Mouse (Mus musculus): ENCODE measurements around the gene Arl6ip1. TPM values are rescaled to one million over a fixed set of nuclear protein-coding genes. Genes with fewer than 3 reads are reported as not detected.
A peak's percentile ranks its signal among the peaks of the same experiment; 100 is the strongest.

The Arl6ip1 gene
- polyA plus RNA-seq, 1 experiment from 2014 or later = 363 TPM

DNA sequence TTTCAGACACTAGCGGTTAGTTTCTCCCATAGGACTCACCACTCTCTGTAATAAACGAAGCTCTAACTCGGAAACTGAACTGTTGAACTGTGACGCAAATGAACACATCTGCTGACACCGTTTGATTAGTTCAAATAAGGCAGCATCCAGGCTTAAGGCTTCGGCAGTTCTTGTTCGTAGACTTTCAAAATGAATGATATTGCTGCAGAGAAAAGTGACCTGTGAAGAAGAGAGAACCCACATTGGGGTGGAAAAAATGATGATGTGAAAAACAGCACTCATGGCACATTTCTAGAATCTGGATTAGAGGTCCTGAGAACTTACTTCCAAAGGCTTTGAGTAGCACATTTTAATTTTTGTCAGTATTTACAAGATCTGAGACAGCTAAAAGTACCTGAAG is 11.8 kb upstream of the Arl6ip1 start:
- H3K36me3 ChIP-seq (ENCODE audit: control insufficient read depth, insufficient read depth, low read length) = peaks cover 28% of the 10 kb centered on the region

DNA sequence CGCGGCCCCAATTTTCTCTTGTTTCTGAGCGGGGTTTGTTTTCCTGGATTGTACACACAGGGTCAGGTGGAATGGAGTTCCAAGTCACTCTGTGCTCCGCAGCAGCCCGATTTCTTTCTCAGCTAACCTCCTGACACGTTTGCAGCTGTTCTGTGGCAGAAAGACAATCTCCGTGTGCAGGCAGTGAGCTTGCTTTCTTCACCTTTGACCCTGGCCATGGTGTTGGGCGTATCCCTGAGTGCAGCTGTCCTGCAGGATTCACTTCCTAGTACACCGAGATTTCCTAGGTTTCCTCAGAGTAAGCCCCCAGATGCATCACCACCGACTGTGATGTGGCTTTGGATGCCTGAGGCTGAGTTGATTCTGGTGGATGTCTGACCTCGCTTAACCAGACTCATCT is 5.7 kb upstream of the Arl6ip1 start:
- no peaks in the 10 kb centered on the region for H3K9me3 ChIP-seq (replicated peaks; ENCODE audit: control insufficient read depth, low read length)
- no peak for ATAC-seq (ENCODE audit: insufficient read depth, low FRiP score)
- no peak overlapping the region for H3K4me3 ChIP-seq (replicated peaks; ENCODE audit: low read length)
- H3K27ac ChIP-seq (ENCODE audit: low read length) = no peak overlapping the region
- no peak overlapping the region for H3K4me2 ChIP-seq (ENCODE audit: low read depth, low read length)
- no peak overlapping the region for H3K9ac ChIP-seq (ENCODE audit: low read length)
- 75% methylated on average over 11 of the region's 11 CpGs for WGBS
- H3K36me3 ChIP-seq (ENCODE audit: control insufficient read depth, insufficient read depth, low read length) = peaks cover 6% of the 10 kb centered on the region
- no peaks in the 10 kb centered on the region for H3K27me3 ChIP-seq (ENCODE audit: control insufficient read depth, insufficient read depth, low read length)
- peaks cover under 1% of the 10 kb centered on the region; the same call in 1 of the 2 replicates for H3K4me1 ChIP-seq (ENCODE audit: control insufficient read depth, insufficient read depth, low read length)

More for the DNA sequence above, 11.8 kb upstream of the Arl6ip1 start:
- ATAC-seq (ENCODE audit: insufficient read depth, low FRiP score) = no peak
- Histone ChIP-seq H3K4me2 (ENCODE audit: low read depth, low read length) (no peak overlapping the region), H3K4me1 (ENCODE audit: control insufficient read depth, insufficient read depth, low read length) (no peaks in the 10 kb centered on the region), H3K27ac (ENCODE audit: low read length) (no peak overlapping the region), H3K27me3 (ENCODE audit: control insufficient read depth, insufficient read depth, low read length) (no peaks in the 10 kb centered on the region), H3K9me3 (replicated peaks; ENCODE audit: control insufficient read depth, low read length) (no peaks in the 10 kb centered on the region), H3K4me3 (replicated peaks; ENCODE audit: low read length) (no peak overlapping the region), H3K9ac (ENCODE audit: low read length) (no peak overlapping the region)
- 89% methylated on average over 7 of the region's 7 CpGs for WGBS

DNA sequence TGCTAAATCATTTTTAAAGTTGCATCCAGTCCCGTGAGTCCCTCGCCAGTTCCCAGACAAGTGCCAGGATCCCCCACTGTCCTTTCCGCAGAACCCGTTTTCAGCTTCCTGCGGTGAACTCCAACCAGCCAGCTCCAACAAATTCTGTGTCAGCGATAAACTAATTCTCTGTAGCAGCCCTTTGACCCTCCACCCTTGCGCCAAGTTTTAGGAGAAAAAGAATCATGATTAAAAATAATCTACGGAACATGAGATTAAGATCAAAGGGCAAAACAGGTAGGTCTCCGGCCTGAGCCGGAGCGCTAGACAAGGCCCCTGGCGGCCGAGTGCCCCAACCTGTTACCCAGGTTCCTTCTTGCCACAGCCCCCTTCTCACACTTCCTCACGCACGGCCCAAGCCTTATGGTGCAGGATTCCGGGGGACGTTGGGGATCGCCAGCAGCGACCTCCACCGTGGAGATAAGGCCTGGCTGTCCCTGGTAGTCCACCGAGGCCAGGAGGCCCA is 485 bp downstream of the Arl6ip1 start:
- H3K9me3 ChIP-seq (replicated peaks; ENCODE audit: control insufficient read depth, low read length) = no peaks in the 10 kb centered on the region
- peak overlapping the region; percentile 85 for H3K4me3 ChIP-seq (replicated peaks; ENCODE audit: low read length)
- under 1% methylated on average over 21 of the region's 21 CpGs for WGBS
- ATAC-seq (ENCODE audit: insufficient read depth, low FRiP score) = peak; percentile 63
- peaks cover 9% of the 10 kb centered on the region; the same call in 1 of the 2 replicates for H3K36me3 ChIP-seq (ENCODE audit: control insufficient read depth, insufficient read depth, low read length)
- H3K27me3 ChIP-seq (ENCODE audit: control insufficient read depth, insufficient read depth, low read length) = no peaks in the 10 kb centered on the region
- H3K9ac ChIP-seq (ENCODE audit: low read length) = peak overlapping the region; percentile 94
- peak overlapping the region; percentile 67 for H3K4me2 ChIP-seq (ENCODE audit: low read depth, low read length)
- peaks cover 24% of the 10 kb centered on the region for H3K4me1 ChIP-seq (ENCODE audit: control insufficient read depth, insufficient read depth, low read length)
- peak overlapping the region; percentile 94 for H3K27ac ChIP-seq (ENCODE audit: low read length)

DNA sequence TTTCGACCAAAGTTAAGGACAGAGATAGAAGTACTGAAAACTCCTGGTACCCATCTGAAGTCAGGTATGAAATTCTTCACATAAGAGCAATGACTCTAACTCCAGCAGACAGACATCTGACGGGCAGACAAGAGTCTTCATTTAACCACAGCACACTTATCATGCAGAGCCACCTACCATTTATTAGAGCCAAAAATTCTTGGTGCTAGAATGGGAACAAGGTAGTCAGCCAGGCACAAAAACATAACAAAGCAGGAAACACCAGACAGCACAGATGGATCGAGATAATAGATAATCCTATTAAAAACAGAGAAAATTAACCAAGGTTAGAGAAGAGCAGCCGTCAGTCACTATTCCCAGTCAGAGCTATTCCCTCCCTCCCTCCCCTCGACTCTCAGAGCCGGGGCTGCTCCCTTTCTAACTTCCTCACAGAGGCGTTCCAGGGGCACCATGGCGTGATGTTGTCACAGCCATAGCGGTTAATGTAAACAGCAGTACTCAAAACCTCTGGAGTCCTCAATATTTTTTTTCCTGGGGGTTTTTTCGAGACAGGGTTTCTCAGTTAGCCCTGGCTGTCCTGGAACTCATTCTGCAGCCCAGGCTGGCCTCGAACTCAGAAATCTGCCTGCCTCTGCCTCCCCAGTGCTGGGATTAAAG is 3.1 kb downstream of the Arl6ip1 start:
- WGBS = 50% methylated on average over 11 of the region's 11 CpGs
- H3K27me3 ChIP-seq (ENCODE audit: control insufficient read depth, insufficient read depth, low read length) = no peaks in the 10 kb centered on the region

DNA sequence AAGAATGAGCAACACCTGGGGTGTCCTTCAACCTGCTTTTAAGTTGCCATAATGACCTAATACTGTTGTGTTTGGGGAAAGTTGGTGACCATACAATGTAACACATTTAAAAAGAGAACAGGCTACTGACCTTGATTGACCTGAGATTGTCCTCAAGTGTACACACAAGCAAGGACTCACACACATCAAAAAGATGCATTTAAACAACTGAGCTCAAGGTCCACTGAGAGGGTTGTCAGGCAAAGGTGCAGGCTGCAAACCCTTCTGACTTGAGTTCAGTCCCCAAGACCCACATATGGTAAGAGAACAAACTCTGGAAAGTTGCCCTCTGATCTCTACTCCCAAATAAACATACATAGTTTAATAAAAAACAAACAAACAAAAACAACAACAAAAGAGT is 3.7 kb downstream of the Arl6ip1 start:
- Histone ChIP-seq H3K4me1 (ENCODE audit: control insufficient read depth, insufficient read depth, low read length) (peaks cover 24% of the 10 kb centered on the region), H3K27me3 (ENCODE audit: control insufficient read depth, insufficient read depth, low read length) (no peaks in the 10 kb centered on the region), H3K27ac (ENCODE audit: low read length) (no peak overlapping the region), H3K4me2 (ENCODE audit: low read depth, low read length) (no peak overlapping the region), H3K36me3 (ENCODE audit: control insufficient read depth, insufficient read depth, low read length) (peaks cover 22% of the 10 kb centered on the region), H3K9ac (ENCODE audit: low read length) (no peak overlapping the region), H3K4me3 (replicated peaks; ENCODE audit: low read length) (no peak overlapping the region), H3K9me3 (replicated peaks; ENCODE audit: control insufficient read depth, low read length) (no peaks in the 10 kb centered on the region)
- no peak for ATAC-seq (ENCODE audit: insufficient read depth, low FRiP score)

More for the DNA sequence above, 3.1 kb downstream of the Arl6ip1 start:
- H3K9ac ChIP-seq (ENCODE audit: low read length) = no peak overlapping the region
- H3K4me3 ChIP-seq (replicated peaks; ENCODE audit: low read length) = no peak overlapping the region
- no peak overlapping the region for H3K27ac ChIP-seq (ENCODE audit: low read length)
- H3K4me1 ChIP-seq (ENCODE audit: control insufficient read depth, insufficient read depth, low read length) = peaks cover 24% of the 10 kb centered on the region
- peak overlapping the region; percentile 67 for H3K4me2 ChIP-seq (ENCODE audit: low read depth, low read length)
- peaks cover 17% of the 10 kb centered on the region for H3K36me3 ChIP-seq (ENCODE audit: control insufficient read depth, insufficient read depth, low read length)
- no peak for ATAC-seq (ENCODE audit: insufficient read depth, low FRiP score)
- no peaks in the 10 kb centered on the region for H3K9me3 ChIP-seq (replicated peaks; ENCODE audit: control insufficient read depth, low read length)

DNA sequence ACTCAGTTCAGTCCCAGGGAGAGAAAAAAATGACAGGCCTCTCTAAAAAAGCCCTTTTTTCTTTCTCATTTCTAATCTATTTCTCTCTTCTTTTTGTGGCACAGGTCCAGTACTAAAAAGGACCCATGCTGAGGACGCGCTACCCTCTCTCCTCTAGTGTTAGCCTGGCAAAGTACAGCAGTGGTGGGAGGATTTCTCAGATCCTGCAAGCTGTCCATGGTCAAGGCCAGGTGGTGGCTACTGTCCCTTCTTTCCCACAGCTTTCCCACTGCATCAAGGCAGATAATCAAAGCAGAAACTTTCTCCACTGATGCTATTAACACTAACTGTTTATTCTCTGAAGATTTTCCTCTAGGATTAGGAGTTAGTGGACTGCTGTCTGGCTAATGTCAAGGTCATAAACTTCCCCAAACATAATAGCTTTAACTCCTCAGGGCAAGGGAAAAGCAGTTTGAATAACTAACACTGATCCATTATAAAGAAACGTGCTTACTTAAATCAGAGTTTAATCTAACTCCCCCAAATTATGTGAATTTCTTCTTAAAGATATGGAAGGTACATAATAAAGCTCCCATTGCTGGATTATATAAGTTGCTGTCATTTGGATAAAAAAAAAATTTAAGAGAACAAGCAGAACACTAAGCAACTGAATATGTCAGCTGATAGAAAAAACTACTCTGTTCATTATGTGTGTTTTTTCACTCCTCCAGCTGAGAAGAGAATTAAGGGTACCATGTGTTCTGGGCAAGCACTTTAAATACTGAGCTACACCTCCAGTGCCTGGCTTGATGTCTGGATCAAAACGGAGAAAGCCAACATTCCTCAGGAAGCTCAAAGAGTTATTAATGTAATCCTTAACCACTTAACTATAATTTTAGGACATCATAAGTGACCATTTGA is 5.7 kb downstream of the Arl6ip1 start:
- no peaks in the 10 kb centered on the region for H3K9me3 ChIP-seq (replicated peaks; ENCODE audit: control insufficient read depth, low read length)
- H3K27me3 ChIP-seq (ENCODE audit: control insufficient read depth, insufficient read depth, low read length) = no peaks in the 10 kb centered on the region
- peaks cover 20% of the 10 kb centered on the region for H3K4me1 ChIP-seq (ENCODE audit: control insufficient read depth, insufficient read depth, low read length)
- H3K27ac ChIP-seq (ENCODE audit: low read length) = no peak overlapping the region; the same call in 1 of the 2 replicates
- peak overlapping the region; percentile 48; the same call in 1 of the 2 replicates for H3K9ac ChIP-seq (ENCODE audit: low read length)
- H3K36me3 ChIP-seq (ENCODE audit: control insufficient read depth, insufficient read depth, low read length) = peaks cover 29% of the 10 kb centered on the region
- no peak for ATAC-seq (ENCODE audit: insufficient read depth, low FRiP score)
- WGBS = 65% methylated on average over 4 of the region's 4 CpGs
- no peak overlapping the region for H3K4me2 ChIP-seq (ENCODE audit: low read depth, low read length)
- no peak overlapping the region for H3K4me3 ChIP-seq (replicated peaks; ENCODE audit: low read length)

DNA sequence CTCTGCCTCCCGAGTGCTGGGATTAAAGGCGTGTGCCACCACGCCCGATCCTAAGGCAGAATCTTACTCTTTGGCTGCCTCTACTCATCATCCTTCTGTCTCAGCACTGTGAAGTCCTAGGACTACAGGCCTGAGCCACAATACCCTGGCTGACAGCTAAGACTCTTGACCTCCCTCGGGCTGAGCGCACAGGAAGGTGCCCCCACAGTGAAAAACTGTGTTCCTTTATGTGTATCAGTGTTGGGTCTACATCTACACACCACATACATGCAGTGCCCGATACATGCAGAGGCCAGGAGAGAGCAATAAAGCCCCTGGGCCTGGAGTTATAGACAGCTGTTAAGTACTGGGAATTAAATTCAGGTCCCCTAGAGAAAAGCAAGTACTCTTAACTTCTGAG is 7.2 kb downstream of the Arl6ip1 start:
- H3K4me2 ChIP-seq (ENCODE audit: low read depth, low read length) = no peak overlapping the region
- no peak overlapping the region for H3K4me3 ChIP-seq (replicated peaks; ENCODE audit: low read length)
- peaks cover 31% of the 10 kb centered on the region for H3K36me3 ChIP-seq (ENCODE audit: control insufficient read depth, insufficient read depth, low read length)
- peaks cover 13% of the 10 kb centered on the region for H3K4me1 ChIP-seq (ENCODE audit: control insufficient read depth, insufficient read depth, low read length)
- WGBS = 96% methylated on average over 7 of the region's 7 CpGs
- ATAC-seq (ENCODE audit: insufficient read depth, low FRiP score) = no peak
- H3K9me3 ChIP-seq (replicated peaks; ENCODE audit: control insufficient read depth, low read length) = no peaks in the 10 kb centered on the region
- no peak overlapping the region for H3K27ac ChIP-seq (ENCODE audit: low read length)
- no peak overlapping the region for H3K9ac ChIP-seq (ENCODE audit: low read length)
- no peaks in the 10 kb centered on the region for H3K27me3 ChIP-seq (ENCODE audit: control insufficient read depth, insufficient read depth, low read length)

DNA sequence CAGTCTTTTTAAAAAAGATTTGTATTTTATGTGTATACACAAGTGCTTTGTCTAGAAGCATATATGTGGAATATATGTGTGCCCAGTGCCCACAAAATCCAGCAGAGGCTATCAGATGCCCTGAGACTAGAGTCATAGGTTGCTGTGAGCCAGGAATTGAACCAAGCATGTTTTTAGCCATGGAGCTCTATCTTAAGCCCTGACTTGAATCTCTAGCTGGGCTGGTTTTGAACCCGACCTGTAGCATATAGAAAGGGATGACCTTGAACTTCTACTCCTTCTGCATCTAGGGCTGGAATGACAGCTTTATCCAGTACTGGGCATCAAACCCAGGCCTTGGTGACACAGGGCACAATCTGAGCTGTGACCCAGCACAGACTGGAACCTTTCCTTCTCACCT is 8.8 kb downstream of the Arl6ip1 start:
- H3K27ac ChIP-seq (ENCODE audit: low read length) = no peak overlapping the region
- H3K27me3 ChIP-seq (ENCODE audit: control insufficient read depth, insufficient read depth, low read length) = no peaks in the 10 kb centered on the region
- H3K4me2 ChIP-seq (ENCODE audit: low read depth, low read length) = no peak overlapping the region
- WGBS = 69% methylated on average over 1 of the region's 1 CpGs
- H3K9ac ChIP-seq (ENCODE audit: low read length) = no peak overlapping the region
- no peaks in the 10 kb centered on the region for H3K9me3 ChIP-seq (replicated peaks; ENCODE audit: control insufficient read depth, low read length)
- no peak overlapping the region for H3K4me3 ChIP-seq (replicated peaks; ENCODE audit: low read length)
- H3K4me1 ChIP-seq (ENCODE audit: control insufficient read depth, insufficient read depth, low read length) = peaks cover 4% of the 10 kb centered on the region; the same call in 1 of the 2 replicates
- ATAC-seq (ENCODE audit: insufficient read depth, low FRiP score) = no peak
- H3K36me3 ChIP-seq (ENCODE audit: control insufficient read depth, insufficient read depth, low read length) = peaks cover 24% of the 10 kb centered on the region

DNA sequence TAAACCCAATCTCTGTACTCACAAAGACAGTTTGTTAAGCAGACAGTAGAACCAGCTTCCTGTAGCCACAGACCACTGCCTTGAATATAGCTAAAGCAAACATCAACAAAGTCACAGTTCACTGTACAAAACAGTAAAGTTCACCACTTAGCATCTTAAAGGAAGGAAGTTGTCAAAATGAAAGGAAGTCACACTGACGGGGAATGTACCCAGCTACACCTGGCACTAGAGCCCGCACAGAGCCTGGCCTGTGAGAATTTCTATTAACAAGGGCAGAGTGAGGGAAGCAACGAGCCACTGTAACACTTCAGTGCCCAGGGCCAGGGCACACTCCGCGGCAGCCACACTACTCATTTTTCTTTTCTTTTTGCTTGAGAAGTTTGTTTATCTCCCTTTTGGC is 9.5 kb downstream of the Arl6ip1 start:
- Histone ChIP-seq H3K27me3 (ENCODE audit: control insufficient read depth, insufficient read depth, low read length) (no peaks in the 10 kb centered on the region), H3K36me3 (ENCODE audit: control insufficient read depth, insufficient read depth, low read length) (peaks cover 23% of the 10 kb centered on the region; the same call in 1 of the 2 replicates), H3K4me3 (replicated peaks; ENCODE audit: low read length) (no peak overlapping the region), H3K9me3 (replicated peaks; ENCODE audit: control insufficient read depth, low read length) (no peaks in the 10 kb centered on the region), H3K27ac (ENCODE audit: low read length) (0 out of 2 replicates have a peak overlapping the region, but pooled peaks have one; percentile 7), H3K4me2 (ENCODE audit: low read depth, low read length) (no peak overlapping the region), H3K9ac (ENCODE audit: low read length) (no peak overlapping the region), H3K4me1 (ENCODE audit: control insufficient read depth, insufficient read depth, low read length) (peaks cover 4% of the 10 kb centered on the region; the same call in 1 of the 2 replicates)
- no peak for ATAC-seq (ENCODE audit: insufficient read depth, low FRiP score)
- WGBS = 77% methylated on average over 5 of the region's 5 CpGs
